Mouse (Mus musculus): ENCODE results near the gene B2m.

B2m gene

GRCm38 (mm10) chr2:122147508-122148241, at the start of gene B2m:
B2m (plus strand) TSS chr2:122147686.
- POLR2A ChIA-PET = interaction anchor here (0.5 to 10.4 kb wide), 73 partner anchors 9 to 1007 kb away, joined by 3 to 137 read pairs (median 4); partner anchors contain the start of genes Spg11 (in 3 of the 4), Adal (in 1 of the 4), Duoxa1 (in 1 of the 4) and Lcmt2 (in 1 of the 4)

GRCm38 (mm10) chr2:122097686-122098085, 49.8 kb upstream of the B2m start:
- ChIA-PET POLR2A (interaction anchor here in 2 of 4 experiments (0.8 to 2.2 kb wide), 7 partner anchors 10 to 50 kb away, joined by 3 to 11 read pairs (median 3); partner anchors contain the start of genes B2m (in 2 of the 2) and Spg11 (in 1 of the 2)), CTCF (interaction anchor here in 1 of 4 experiments (0.7 kb wide), 1 partner anchor 147 kb away, joined by 3 read pairs; no protein-coding TSS in a partner anchor)

More at GRCm38 (mm10) chr2:122147508-122148241, at the start of gene B2m:
- CTCF ChIA-PET = interaction anchor here in 1 of 4 experiments (0.6 kb wide), 2 partner anchors 16 to 518 kb away, joined by 3 to 5 read pairs; no protein-coding TSS in a partner anchor

GRCm38 (mm10) chr2:122102070-122102469, 45.4 kb upstream of the B2m start:
- POLR2A ChIA-PET = interaction anchor here in 3 of 4 experiments (0.7 to 4.0 kb wide), 12 partner anchors 9 to 818 kb away, joined by 3 to 15 read pairs (median 4); partner anchors contain the start of genes Spg11 (in 2 of the 3) and B2m (in 1 of the 3)
- CTCF ChIA-PET = interaction anchor here (0.5 to 1.1 kb wide), 5 partner anchors 16 to 476 kb away, joined by 3 read pairs; no protein-coding TSS in a partner anchor

- POLR2A ChIA-PET = interaction anchor here in 3 of 4 experiments (0.5 to 3.2 kb wide), 18 partner anchors 9 to 597 kb away, joined by 3 to 20 read pairs (median 4); partner anchors contain the start of genes B2m (in 3 of the 3) and Spg11 (in 2 of the 3)
- CTCF ChIA-PET = interaction anchor here in 2 of 4 experiments (0.6 to 1.2 kb wide), 3 partner anchors 36 to 54 kb away, joined by 3 to 5 read pairs (median 4); no protein-coding TSS in a partner anchor
Observed at GRCm38 (mm10) chr2:122108101-122108500, 39.4 kb upstream of the B2m start.

- CTCF ChIA-PET = no interaction called here
- POLR2A ChIA-PET = interaction anchor here in 2 of 4 experiments (0.5 to 3.2 kb wide), 10 partner anchors 8 to 246 kb away, joined by 3 to 12 read pairs (median 4); partner anchors contain the start of genes Spg11 (in 2 of the 2) and B2m (in 1 of the 2)
Observed at GRCm38 (mm10) chr2:122109714-122110113, 37.8 kb upstream of the B2m start.

GRCm38 (mm10) chr2:122116888-122117287, 30.6 kb upstream of the B2m start:
- ChIA-PET POLR2A (interaction anchor here in 3 of 4 experiments (0.5 to 5.1 kb wide), 7 partner anchors 8 to 30 kb away, joined by 3 to 33 read pairs (median 4); partner anchors contain the start of gene B2m (in 1 of the 3)), CTCF (no interaction called here)

GRCm38 (mm10) chr2:122117961-122118958, 29.2 kb upstream of the B2m start, which contains the start of gene Spg11:
Spg11 (minus strand) TSS chr2:122118386.
- CTCF ChIA-PET = interaction anchor here in 2 of 4 experiments (0.6 to 0.8 kb wide), 4 partner anchors 16 to 470 kb away, joined by 3 read pairs; no protein-coding TSS in a partner anchor

GRCm38 (mm10) chr2:122125680-122126572, 21.6 kb upstream of the B2m start:
- CTCF ChIA-PET = interaction anchor here in 1 of 4 experiments (0.5 to 0.6 kb wide), 2 partner anchors 186 to 227 kb away, joined by 3 read pairs; no protein-coding TSS in a partner anchor

More at GRCm38 (mm10) chr2:122117961-122118958, 29.2 kb upstream of the B2m start, which contains the start of gene Spg11:
- POLR2A ChIA-PET = interaction anchor here in 3 of 4 experiments (0.6 to 2.6 kb wide), 97 partner anchors 8 to 978 kb away, joined by 3 to 34 read pairs (median 4); partner anchors contain the start of genes B2m (in 3 of the 3), Patl2 (in 2 of the 3), Shf (in 2 of the 3) and Sord (in 2 of the 3)

GRCm38 (mm10) chr2:122126765-122127347, 20.6 kb upstream of the B2m start:
- ChIA-PET POLR2A (interaction anchor here (0.5 to 14.0 kb wide), 33 partner anchors 8 to 678 kb away, joined by 3 to 137 read pairs (median 6); partner anchors contain the start of genes B2m (in 3 of the 4), Spg11 (in 3 of the 4), Serf2 (in 2 of the 4) and Casc4 (in 1 of the 4)), CTCF (no interaction called here)

More at GRCm38 (mm10) chr2:122125680-122126572, 21.6 kb upstream of the B2m start:
- POLR2A ChIA-PET = interaction anchor here in 3 of 4 experiments (0.5 to 14.0 kb wide), 60 partner anchors 7 to 677 kb away, joined by 3 to 137 read pairs (median 5); partner anchors contain the start of genes B2m (in 3 of the 3), Spg11 (in 3 of the 3), Trim69 (in 2 of the 3) and Casc4 (in 1 of the 3)

- CTCF ChIA-PET = no interaction called here
- POLR2A ChIA-PET = interaction anchor here in 2 of 4 experiments (0.8 to 14.0 kb wide), 11 partner anchors 9 to 238 kb away, joined by 3 to 137 read pairs (median 3); partner anchors contain the start of genes B2m (in 2 of the 2) and Spg11 (in 2 of the 2)
Observed at GRCm38 (mm10) chr2:122127635-122128034, 19.9 kb upstream of the B2m start.

- CTCF ChIA-PET = no interaction called here
Observed at GRCm38 (mm10) chr2:122132078-122132477, 15.4 kb upstream of the B2m start.

GRCm38 (mm10) chr2:122132618-122133017, 14.9 kb upstream of the B2m start:
- POLR2A ChIA-PET = interaction anchor here in 2 of 4 experiments (0.8 to 14.0 kb wide), 4 partner anchors 8 to 15 kb away, joined by 3 to 137 read pairs (median 6); partner anchors contain the start of genes B2m (in 2 of the 2) and Spg11 (in 1 of the 2)
- CTCF ChIA-PET = no interaction called here

More at GRCm38 (mm10) chr2:122132078-122132477, 15.4 kb upstream of the B2m start:
- POLR2A ChIA-PET = interaction anchor here in 3 of 4 experiments (0.7 to 14.0 kb wide), 9 partner anchors 9 to 327 kb away, joined by 3 to 137 read pairs (median 3); partner anchors contain the start of genes Spg11 (in 3 of the 3) and B2m (in 2 of the 3)

GRCm38 (mm10) chr2:122137839-122138465, 9.5 kb upstream of the B2m start:
- CTCF ChIA-PET = interaction anchor here in 1 of 4 experiments (0.6 kb wide), 1 partner anchor 491 kb away, joined by 3 read pairs; no protein-coding TSS in a partner anchor
- POLR2A ChIA-PET = interaction anchor here in 3 of 4 experiments (0.7 to 4.6 kb wide), 11 partner anchors 10 to 41 kb away, joined by 3 to 27 read pairs (median 6); partner anchors contain the start of genes B2m (in 2 of the 3) and Spg11 (in 2 of the 3)

- CTCF ChIA-PET = no interaction called here
- POLR2A ChIA-PET = interaction anchor here in 3 of 4 experiments (0.5 to 4.3 kb wide), 7 partner anchors 9 to 79 kb away, joined by 3 to 24 read pairs (median 3); partner anchors contain the start of gene Spg11 (in 1 of the 3)
Observed at GRCm38 (mm10) chr2:122140815-122141214, 6.7 kb upstream of the B2m start.
